ENCODE assay signal across 10 mouse cellular contexts in genomic region chr19:17252845-17253244, GRCm38 (mm10).
"Had no signal": no experiment of that assay in that cellular context is flagged by ENCODE, and none has a peak within 500 bp of the region (broad histone marks: within the 10 kb centered on the region; RNA-seq: fewer than 3 reads in every experiment).

No protein-coding gene starts in this region.

- ATAC-seq: intestine, embryonic 16.5 days; midbrain, embryonic 13.5 days had no signal

- DNase-seq: kidney, adult 2 months; kidney, postnatal 25 days; liver, embryonic 13.5 days; lung, adult 18-20 months; lung, postnatal 4 days; right cerebral cortex, adult 18-20 months; right cerebral cortex, postnatal 25 days; thymus, postnatal 4 days had no signal
